Mouse (Mus musculus) heart, postnatal 0 days (tissue): Measurements from ENCODE around the gene Folr2. TPM values are rescaled to one million over a fixed set of nuclear protein-coding genes. Genes with fewer than 3 reads are reported as not detected.
A peak's percentile ranks its signal among the peaks of the same experiment; 100 is the strongest.

Source experiments
- ATAC-seq: fragments of 200-750 bp; cut with Nextera tagmentation; 2 replicates; pipeline ENCODE4 v1.8.0; 2017; ENCODE audit warnings: low read depth, moderate number of reproducible peaks, moderate library complexity; ENCODE audit not compliant: insufficient read depth
- DNase-seq: peaks from one replicate; pipeline ENCODE4 v3.0.0-alpha.2; 2016; ENCODE audit warnings: low spot score
- H3K27ac ChIP-seq: fragments of 300-500 bp; sonication (generic); 2 replicates; pipeline ENCODE4 v1.5.1; 2014; ENCODE audit warnings: low read depth, mild to moderate bottlenecking
- H3K27me3 ChIP-seq: fragments of 300-500 bp; sonication (generic); 2 replicates; pipeline ENCODE4 v1.6.1; 2014; ENCODE audit warnings: low read length, mixed read lengths; ENCODE audit not compliant: control insufficient read depth, insufficient read depth
- H3K36me3 ChIP-seq: fragments of 300-500 bp; sonication (generic); replicated peaks from 2 replicates; pipeline ENCODE4 v1.6.1; 2014; ENCODE audit warnings: low read length, mixed read lengths; ENCODE audit not compliant: control insufficient read depth, insufficient read depth
- H3K4me1 ChIP-seq: fragments of 300-500 bp; sonication (generic); 2 replicates; pipeline ENCODE4 v1.6.1; 2014; ENCODE audit warnings: antibody characterized with exemption; ENCODE audit not compliant: control insufficient read depth, insufficient read depth
- H3K4me2 ChIP-seq: fragments of 300-500 bp; sonication (generic); 2 replicates; pipeline ENCODE4 v1.6.1; 2014; ENCODE audit warnings: low read depth, mild to moderate bottlenecking, low read length, moderate library complexity
- H3K4me3 ChIP-seq: fragments of 300-500 bp; sonication (generic); 2 replicates; pipeline ENCODE4 v1.5.1; 2014; ENCODE audit warnings: low read depth, low read length
- H3K9ac ChIP-seq: fragments of 300-500 bp; sonication (generic); replicated peaks from 2 replicates; pipeline ENCODE4 v1.6.1; 2014; ENCODE audit warnings: low read depth, low read length, mixed read lengths
- H3K9me3 ChIP-seq: fragments of 300-500 bp; sonication (generic); replicated peaks from 2 replicates; pipeline ENCODE4 v1.6.1; 2016; ENCODE audit warnings: low read length; ENCODE audit not compliant: control insufficient read depth
- CTCF ChIP-seq: IDR thresholded peaks from 2 replicates; pipeline ENCODE4 v1.5.1; 2016; ENCODE audit warnings: antibody characterized with exemption, control low read depth, low read depth
- EP300 ChIP-seq: IDR thresholded peaks from 2 replicates; pipeline ENCODE4 v1.6.1; 2016; ENCODE audit warnings: antibody characterized with exemption, low read depth
- WGBS: fragments of 180-500 bp; shearing (Covaris S2); extraction: QIAGEN DNeasy Blood & Tissue Kit; methylation state at CpG from one replicate; pipeline ENCODE4 v1.1.7; 2014; 5-methylcytosine and 5-hydroxymethylcytosine counted together
- polyA plus RNA-seq: library from polyadenylated mRNA; unstranded; fragments of >200 nt; fragmentation: Nextera tagmentation; extraction: Ambion mirVana; gene quantifications from 2 replicates; pipeline ENCODE4 v1.2.1, GENCODE M21; 2015
- total RNA-seq: library from RNA; depleted of rRNA; stranded (reverse); fragments of >200 nt; gene quantifications from 2 replicates; pipeline ENCODE4 v1.2.3, GENCODE M21; 2014; ENCODE audit warnings: low replicate concordance

Folr2 gene
- total and polyA plus RNA-seq, 2 experiments from 2014 or later: 0.86 to 2.6 TPM

DNA sequence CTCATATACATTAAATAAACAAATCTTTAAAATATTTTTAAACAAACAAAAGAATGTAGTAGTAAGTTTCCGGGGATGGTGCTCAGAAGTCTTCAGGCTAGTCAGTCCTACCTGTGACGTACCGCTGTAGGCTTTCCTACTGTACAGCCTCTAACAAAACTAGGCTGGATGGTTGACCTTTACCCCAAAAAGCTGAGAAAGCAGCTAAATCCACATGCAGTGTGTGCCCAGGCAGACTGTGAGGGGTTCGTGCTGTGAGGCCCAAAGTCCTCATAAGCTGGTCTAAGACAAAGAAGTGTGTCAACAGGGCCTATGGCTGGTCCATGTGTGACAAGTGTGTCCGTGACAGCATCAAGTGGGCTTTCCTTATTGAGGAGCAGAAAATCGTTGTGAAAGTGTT lies 4.1 kb downstream of the Folr2 start:
- H3K36me3 ChIP-seq: no peaks in the 10 kb centered on the region
- no peaks in the 10 kb centered on the region for H3K27me3 ChIP-seq
- no peak overlapping the region for H3K27ac ChIP-seq
- H3K4me3 ChIP-seq: no peak overlapping the region
- ATAC-seq: no peak
- 81% methylated on average over 6 of the region's 6 CpGs for WGBS
- H3K4me1 ChIP-seq: no peaks in the 10 kb centered on the region
- H3K9ac ChIP-seq: no peak overlapping the region
- DNase-seq: no peak
- no peak overlapping the region for H3K4me2 ChIP-seq
- no peaks in the 10 kb centered on the region for H3K9me3 ChIP-seq
- no peak for TF ChIP-seq CTCF
- no peak for TF ChIP-seq EP300

DNA sequence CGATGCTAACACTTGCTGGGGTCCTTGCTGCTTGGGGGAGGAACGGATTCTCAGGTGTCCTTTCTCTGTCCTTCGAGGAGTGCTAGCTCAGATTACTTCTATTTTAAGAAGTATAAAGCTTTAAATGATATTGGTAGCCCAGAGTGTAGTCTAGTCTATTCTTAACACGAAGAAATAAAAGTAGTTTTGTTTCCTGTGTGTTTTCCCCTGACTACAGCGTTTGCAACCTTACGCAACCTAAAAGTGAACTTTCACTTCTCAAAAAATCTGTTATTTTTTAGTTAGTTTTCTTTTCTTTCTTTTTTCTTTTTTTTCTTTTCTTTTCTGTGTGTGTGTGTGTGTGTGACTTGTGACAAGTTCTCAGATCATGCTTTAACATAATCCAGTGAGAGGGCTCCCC lies 5.3 kb downstream of the Folr2 start:
- H3K4me3 ChIP-seq: no peak overlapping the region
- no peak overlapping the region for H3K9ac ChIP-seq
- ATAC-seq: no peak
- WGBS: 62% methylated on average over 6 of the region's 6 CpGs
- no peaks in the 10 kb centered on the region for H3K36me3 ChIP-seq
- no peak overlapping the region for H3K4me2 ChIP-seq
- H3K27me3 ChIP-seq: no peaks in the 10 kb centered on the region
- H3K4me1 ChIP-seq: no peaks in the 10 kb centered on the region
- no peak for DNase-seq
- no peak overlapping the region for H3K27ac ChIP-seq
- TF ChIP-seq EP300 (no peak), CTCF (no peak)
- H3K9me3 ChIP-seq: no peaks in the 10 kb centered on the region

DNA sequence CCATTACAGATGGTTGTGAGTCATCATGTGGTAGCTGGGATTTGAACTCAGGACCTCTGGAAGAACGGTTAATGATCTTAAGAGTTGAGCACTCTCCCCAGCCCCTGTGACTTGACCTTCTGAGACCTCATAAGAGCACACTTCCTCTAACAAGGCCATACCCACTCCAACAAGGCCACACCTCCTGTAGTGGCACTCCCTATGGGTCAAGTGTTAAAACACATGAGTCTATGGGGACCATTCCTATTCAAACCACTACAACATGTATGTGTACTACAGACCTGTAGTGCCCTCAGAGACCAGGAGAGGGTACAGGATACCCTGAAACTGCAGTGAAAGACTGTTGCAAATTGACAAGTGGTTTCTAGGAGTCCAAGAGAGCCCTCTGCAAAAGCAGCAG lies 9.1 kb downstream of the Folr2 start:
- ATAC-seq (no peak), DNase-seq (no peak)
- WGBS: 95% methylated on average over 1 of the region's 1 CpGs
- Histone ChIP-seq H3K27ac (no peak overlapping the region), H3K4me2 (no peak overlapping the region), H3K36me3 (no peaks in the 10 kb centered on the region), H3K27me3 (no peaks in the 10 kb centered on the region), H3K9ac (no peak overlapping the region), H3K9me3 (no peaks in the 10 kb centered on the region), H3K4me1 (no peaks in the 10 kb centered on the region), H3K4me3 (no peak overlapping the region)
- no peak for TF ChIP-seq EP300
- TF ChIP-seq CTCF: no peak

DNA sequence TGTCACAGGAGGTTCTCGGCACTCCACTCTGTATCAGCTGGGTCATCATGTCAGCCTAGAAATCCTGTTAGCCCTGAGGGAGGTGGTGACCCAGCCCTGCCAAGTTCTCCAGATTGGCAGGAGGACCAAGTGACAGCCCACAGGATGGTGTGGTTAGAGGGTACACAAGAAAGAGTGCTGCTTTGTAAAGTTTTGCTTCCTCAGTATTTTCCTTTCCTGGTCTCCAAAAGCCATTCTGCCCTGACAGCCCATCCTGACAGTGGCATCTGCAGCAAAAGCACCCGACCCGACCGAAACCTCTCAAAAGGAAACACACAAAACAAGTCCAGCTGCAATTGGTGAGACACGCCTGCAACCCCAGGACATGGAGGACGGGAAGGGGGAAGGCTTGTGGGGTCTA lies 12.8 kb downstream of the Folr2 start:
- Histone ChIP-seq H3K4me3 (no peak overlapping the region), H3K27me3 (no peaks in the 10 kb centered on the region), H3K9ac (no peak overlapping the region), H3K4me2 (no peak overlapping the region), H3K9me3 (no peaks in the 10 kb centered on the region), H3K4me1 (no peaks in the 10 kb centered on the region), H3K36me3 (no peaks in the 10 kb centered on the region), H3K27ac (no peak overlapping the region)
- no peak for ATAC-seq
- WGBS: 60% methylated on average over 6 of the region's 6 CpGs
- DNase-seq: no peak
- TF ChIP-seq EP300: no peak
- no peak for TF ChIP-seq CTCF

DNA sequence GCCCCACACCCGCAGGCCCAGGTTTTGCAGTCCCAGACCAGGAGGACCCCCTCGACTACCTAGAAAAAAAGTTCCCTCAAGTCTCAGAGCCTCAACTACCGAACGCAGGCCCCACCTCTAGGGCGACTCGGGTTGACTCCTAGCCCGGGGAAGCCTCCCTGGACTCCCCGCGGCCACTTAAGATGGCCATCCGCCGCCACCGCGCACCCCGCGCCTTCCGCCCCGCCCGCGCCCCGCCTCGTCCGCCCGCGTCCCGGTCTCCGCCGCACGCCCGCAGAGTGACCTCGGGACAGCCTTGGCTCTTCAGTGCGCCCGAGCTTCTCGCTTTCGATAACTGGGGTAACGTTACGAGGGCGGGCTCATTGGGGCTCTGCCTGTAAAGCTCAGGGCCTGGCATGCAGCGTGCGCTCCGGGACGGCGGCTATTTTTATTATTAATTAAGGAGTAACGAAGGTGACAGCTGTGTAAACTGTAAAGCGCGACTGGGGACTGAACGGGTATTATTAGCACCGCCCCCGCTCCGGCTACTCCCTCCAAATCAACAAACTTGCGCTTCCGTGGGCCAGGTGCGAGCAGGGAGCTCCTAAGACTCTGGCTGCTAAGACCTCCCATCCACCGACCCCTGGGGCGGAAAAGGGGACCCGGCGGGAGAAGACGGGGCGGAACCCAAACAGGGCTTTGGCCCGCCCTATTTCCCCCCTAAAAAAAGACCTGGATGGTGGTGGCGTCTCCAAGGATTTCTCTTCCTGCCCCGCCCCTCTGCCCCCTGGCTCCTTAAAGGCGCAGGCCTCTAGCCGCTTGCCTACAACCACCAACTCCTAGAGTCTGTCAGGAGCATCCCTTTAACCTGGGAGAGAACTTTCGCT lies 19.2 kb downstream of the Folr2 start, which contains the start of gene Inppl1:
Inppl1 (minus strand) TSS at position 624 of the 866 bp plus-strand sequence.
- ATAC-seq (peak; percentile 82), DNase-seq (peak; percentile 89)
- Histone ChIP-seq H3K9me3 (no peaks in the 10 kb centered on the region), H3K4me3 (peak within 1 kb of the TSS; percentile 79), H3K4me2 (peak within 1 kb of the TSS; percentile 89), H3K4me1 (peaks cover 8% of the 10 kb centered on the region), H3K27ac (peak within 1 kb of the TSS; percentile 97), H3K36me3 (peaks cover 9% of the 10 kb centered on the region), H3K27me3 (no peaks in the 10 kb centered on the region), H3K9ac (peak within 1 kb of the TSS; percentile 93)
- TF ChIP-seq CTCF (peak; percentile 44), EP300 (peak; percentile 60; the same call in 1 of the 2 replicates)
- 1% methylated on average over 64 of the region's 64 CpGs for WGBS

DNA sequence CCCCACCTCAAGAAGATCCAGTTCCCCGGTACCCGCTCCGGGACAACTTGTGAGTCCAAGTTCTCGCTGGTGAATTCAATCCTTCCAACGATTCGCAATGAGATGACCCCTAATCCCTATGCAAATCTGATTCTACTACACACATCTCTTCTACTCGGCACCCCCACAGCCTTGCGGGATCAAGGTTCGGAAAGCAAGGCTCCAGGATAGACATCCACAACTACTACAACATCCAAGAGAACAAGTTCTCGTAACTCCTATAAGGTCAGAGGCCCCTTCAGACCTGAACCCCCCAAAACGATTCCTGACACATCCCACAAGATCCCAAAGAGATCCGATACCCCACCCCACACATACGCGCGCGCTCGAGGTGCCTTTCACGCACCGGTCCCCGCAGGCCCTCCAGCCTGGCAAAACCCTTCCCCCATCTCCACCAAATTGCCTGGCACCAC lies 19.8 kb downstream of the Folr2 start:
- 1% methylated on average over 20 of the region's 20 CpGs for WGBS

More for the DNA sequence above, 19.8 kb downstream of the Folr2 start:
- Histone ChIP-seq H3K4me3 (peak overlapping the region; percentile 79), H3K36me3 (peaks cover 15% of the 10 kb centered on the region), H3K27ac (peak overlapping the region; percentile 97), H3K27me3 (no peaks in the 10 kb centered on the region), H3K4me2 (peak overlapping the region; percentile 89), H3K9ac (peak overlapping the region; percentile 93), H3K4me1 (peaks cover 8% of the 10 kb centered on the region), H3K9me3 (no peaks in the 10 kb centered on the region)
- DNase-seq: no peak
- ATAC-seq: no peak
- TF ChIP-seq EP300 (no peak), CTCF (no peak)
